Mouse (Mus musculus) intestine, postnatal 0 days (tissue): ENCODE results near the gene Sprr1a. TPM values are rescaled to one million over a fixed set of nuclear protein-coding genes. Genes with fewer than 3 reads are reported as not detected.

Experiments used
- ATAC-seq: fragments of 200-750 bp; cut with Nextera tagmentation; 2 replicates; pipeline ENCODE4 v1.8.0; 2017; ENCODE audit warnings: mild to moderate bottlenecking, moderate TSS enrichment, moderate library complexity
- H3K27ac ChIP-seq: fragments of 300-500 bp; sonication (generic); 2 replicates; pipeline ENCODE4 v1.5.1; 2014; ENCODE audit warnings: mild to moderate bottlenecking, low read depth, low read length, moderate library complexity
- H3K27me3 ChIP-seq: fragments of 300-500 bp; sonication (generic); replicated peaks from 2 replicates; pipeline ENCODE4 v1.6.1; 2014; ENCODE audit warnings: low read length, mixed read lengths; ENCODE audit not compliant: control insufficient read depth, insufficient read depth
- H3K36me3 ChIP-seq: fragments of 300-500 bp; sonication (generic); 2 replicates; pipeline ENCODE4 v1.6.1; 2014; ENCODE audit warnings: mild to moderate bottlenecking, moderate library complexity; ENCODE audit not compliant: control insufficient read depth, insufficient read depth
- H3K4me1 ChIP-seq: fragments of 300-500 bp; sonication (generic); replicated peaks from 2 replicates; pipeline ENCODE4 v1.6.1; 2014; ENCODE audit warnings: antibody characterized with exemption, low read length, mixed read lengths; ENCODE audit not compliant: control insufficient read depth, insufficient read depth
- H3K4me2 ChIP-seq: fragments of 300-500 bp; sonication (generic); replicated peaks from 2 replicates; pipeline ENCODE4 v1.6.1; 2014; ENCODE audit warnings: low read depth, mild to moderate bottlenecking, moderate library complexity
- H3K4me3 ChIP-seq: fragments of 300-500 bp; sonication (generic); 2 replicates; pipeline ENCODE4 v1.5.1; 2014; ENCODE audit warnings: low read depth, low read length
- H3K9ac ChIP-seq: fragments of 300-500 bp; sonication (generic); 2 replicates; pipeline ENCODE4 v1.6.1; 2014; ENCODE audit warnings: mild to moderate bottlenecking, low read depth, low read length
- H3K9me3 ChIP-seq: fragments of 300-500 bp; sonication (generic); 2 replicates; pipeline ENCODE4 v1.6.1; 2016; ENCODE audit warnings: mixed run types; ENCODE audit not compliant: control insufficient read depth
- CTCF ChIP-seq: sonication (generic); IDR thresholded peaks from 2 replicates; pipeline ENCODE4 v1.5.1; 2016; ENCODE audit warnings: low read depth, mild to moderate bottlenecking, control low read depth, antibody characterized with exemption, moderate library complexity
- WGBS: fragments of 180-500 bp; shearing (Covaris S2); extraction: QIAGEN DNeasy Blood & Tissue Kit; methylation state at CpG from one replicate; pipeline ENCODE4 v1.1.7; 2014; 5-methylcytosine and 5-hydroxymethylcytosine counted together
- polyA plus RNA-seq: library from polyadenylated mRNA; unstranded; fragments of >200 nt; fragmentation: Nextera tagmentation; extraction: Ambion mirVana; gene quantifications from 2 replicates; pipeline ENCODE4 v1.2.1, GENCODE M21; 2015

Gene Sprr1a
- polyA plus RNA-seq, 1 experiment from 2014 or later, result 3.8 TPM

GRCm38 (mm10) chr3:92440177-92440576, 45.5 kb downstream of the Sprr1a start:
- no peaks in the 10 kb centered on the region for H3K36me3 ChIP-seq

DNA sequence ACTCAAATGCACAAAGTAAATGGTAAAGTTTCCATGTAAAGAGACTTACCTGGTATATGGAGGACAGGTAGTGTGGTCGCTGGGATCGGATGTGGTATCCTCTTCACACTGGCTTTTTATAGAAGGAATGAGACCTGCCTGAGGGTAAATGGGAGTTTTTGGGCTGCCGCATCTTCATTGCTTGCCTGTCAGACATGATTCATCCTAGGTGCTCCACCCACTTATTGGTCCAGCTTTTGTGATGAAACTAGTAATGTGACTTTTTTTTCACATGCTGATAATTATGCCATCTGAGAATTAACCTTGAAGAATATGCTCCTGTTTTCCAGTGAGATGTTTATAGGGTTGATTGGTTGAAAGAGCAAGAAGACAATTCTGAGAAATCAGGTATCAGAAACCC, 47.0 kb downstream of the Sprr1a start, which contains the start of gene Sprr1b:
Sprr1b (minus strand) TSS at position 101 of the 400 bp plus-strand sequence.
- TF ChIP-seq CTCF, result no peak
- Histone ChIP-seq H3K36me3 (no peaks in the 10 kb centered on the region), H3K4me2 (no peak within 1 kb of the TSS), H3K4me1 (no peaks in the 10 kb centered on the region), H3K27ac (no peak within 1 kb of the TSS), H3K9ac (no peak within 1 kb of the TSS), H3K27me3 (no peaks in the 10 kb centered on the region), H3K9me3 (no peaks in the 10 kb centered on the region), H3K4me3 (no peak within 1 kb of the TSS)
- no peak for ATAC-seq
- WGBS, result 90% methylated on average over 3 of the region's 3 CpGs

More at GRCm38 (mm10) chr3:92440177-92440576, 45.5 kb downstream of the Sprr1a start:
- WGBS, result 72% methylated on average over 3 of the region's 3 CpGs
- H3K9me3 ChIP-seq, result no peaks in the 10 kb centered on the region
- no peak overlapping the region for H3K4me3 ChIP-seq
- no peak overlapping the region for H3K4me2 ChIP-seq
- H3K27ac ChIP-seq, result no peak overlapping the region
- no peak for ATAC-seq
- TF ChIP-seq CTCF, result no peak
- no peak overlapping the region for H3K9ac ChIP-seq
- no peaks in the 10 kb centered on the region for H3K27me3 ChIP-seq
- H3K4me1 ChIP-seq, result no peaks in the 10 kb centered on the region

Other genes starting within 250 kb of the Sprr1a start
- 38.8 and 45.1 TPM in 2 replicates for gene Sprr2a3, start 200.5 kb downstream of the Sprr1a start, polyA plus RNA-seq
- not detected in 2 replicates for gene Sprr2b, start 169.3 kb downstream of the Sprr1a start, polyA plus RNA-seq
- gene Sprr2d, start 146.8 kb downstream of the Sprr1a start, polyA plus RNA-seq, result not detected in 2 replicates
- gene Sprr2e, start 133.8 kb downstream of the Sprr1a start, polyA plus RNA-seq, result not detected in 2 replicates
- not detected in 2 replicates for gene Sprr2f, start 120.7 kb downstream of the Sprr1a start, polyA plus RNA-seq
- not detected in 2 replicates for gene Sprr2h, start 100.2 kb downstream of the Sprr1a start, polyA plus RNA-seq
- gene Sprr2i, start 77.9 kb downstream of the Sprr1a start, polyA plus RNA-seq, result not detected in 2 replicates
- gene Sprr2j-ps, start 67.8 kb downstream of the Sprr1a start, polyA plus RNA-seq, result not detected in 2 replicates
- gene Gm9774, start 56.5 kb downstream of the Sprr1a start, polyA plus RNA-seq, result 7.5 and 8.9 TPM in 2 replicates
- not detected in 2 replicates for gene Sprr2k, start 53.3 kb downstream of the Sprr1a start, polyA plus RNA-seq
- not detected in 2 replicates for gene Sprr1b, start 47.1 kb downstream of the Sprr1a start, polyA plus RNA-seq
- not detected in 2 replicates for gene Sprr3, start 27.2 kb downstream of the Sprr1a start, polyA plus RNA-seq
- gene Sprr4, start 14.6 kb upstream of the Sprr1a start, polyA plus RNA-seq, result not detected in 2 replicates
- not detected in 2 replicates for gene 2310046K23Rik, start 48.6 kb upstream of the Sprr1a start, polyA plus RNA-seq
- 0.47 and 0.80 TPM in 2 replicates for gene Ivl, start 87.8 kb upstream of the Sprr1a start, polyA plus RNA-seq
- gene Smcp, start 103.1 kb upstream of the Sprr1a start, polyA plus RNA-seq, result 96.4 and 137 TPM in 2 replicates
- 0.18 and 0.34 TPM in 2 replicates for gene 2210017I01Rik, start 121.6 kb upstream of the Sprr1a start, polyA plus RNA-seq
- 1.8 and 2.1 TPM in 2 replicates for gene Lce6a, start 135.8 kb upstream of the Sprr1a start, polyA plus RNA-seq
- gene Lce1a1, start 162.4 kb upstream of the Sprr1a start, polyA plus RNA-seq, result 0.46 and 0.73 TPM in 2 replicates
- gene Lce1b, start 171.0 kb upstream of the Sprr1a start, polyA plus RNA-seq, result not detected in 2 replicates
- not detected in 2 replicates for gene Lce1a2, start 184.4 kb upstream of the Sprr1a start, polyA plus RNA-seq
- not detected in 2 replicates for gene Lce1c, start 193.4 kb upstream of the Sprr1a start, polyA plus RNA-seq
- not detected in 2 replicates for gene Lce1d, start 201.3 kb upstream of the Sprr1a start, polyA plus RNA-seq
- gene Lce1e, start 223.2 kb upstream of the Sprr1a start, polyA plus RNA-seq, result not detected in 2 replicates
- not detected in 2 replicates for gene Lce1f, start 234.5 kb upstream of the Sprr1a start, polyA plus RNA-seq